Mouse (Mus musculus): ENCODE measurements around the gene Efnb3. TPM values are rescaled to one million over a fixed set of nuclear protein-coding genes. Genes with fewer than 3 reads are reported as not detected.

The Efnb3 gene
- total RNA-seq (2023): 0.23 TPM

GRCm38 (mm10) chr11:69559851-69560765, at the start of gene Efnb3:
Gene Efnb3 (minus strand): TSS chr11:69560205.

DNA sequence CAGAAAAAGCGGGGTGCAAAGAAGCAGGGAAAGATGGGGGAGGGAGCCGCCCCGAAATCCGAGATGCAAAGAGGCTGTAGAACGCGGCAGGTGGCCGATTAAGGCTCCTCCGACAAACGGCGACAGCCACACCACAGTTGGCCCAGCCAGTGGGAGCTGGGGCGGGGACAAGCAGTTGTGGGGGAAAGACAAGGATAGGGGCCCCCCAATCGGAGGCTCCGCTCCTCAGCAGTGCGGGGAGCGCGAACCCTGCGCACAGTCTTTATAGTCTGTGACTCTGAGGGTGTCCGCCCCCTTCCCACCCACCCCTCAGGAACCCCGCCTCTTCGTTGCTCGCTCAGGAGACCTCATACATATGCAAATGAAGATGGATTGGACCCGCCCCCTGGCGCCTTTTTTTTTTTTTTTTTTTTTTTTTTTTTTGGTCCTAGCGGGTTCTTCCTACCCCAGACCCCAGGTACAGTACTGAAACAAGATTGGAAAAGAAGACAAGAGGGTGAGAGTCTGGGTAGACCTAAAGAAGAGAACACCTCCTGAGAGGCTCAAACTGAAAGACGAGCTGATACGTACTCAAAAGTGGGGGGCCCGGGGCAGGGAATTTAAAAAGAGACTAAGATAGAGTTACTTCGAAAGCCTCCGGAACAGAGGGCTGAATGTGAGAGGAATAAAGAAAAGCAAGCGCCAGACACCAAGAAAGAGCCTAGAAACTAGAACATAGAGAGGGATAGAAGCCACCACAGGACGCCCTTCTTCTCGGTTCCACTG, 45.9 kb upstream of the Efnb3 start, which contains the start of gene Atp1b2:
Gene Atp1b2 (minus strand): TSS at position 217 of the 765 bp plus-strand sequence.

DNA sequence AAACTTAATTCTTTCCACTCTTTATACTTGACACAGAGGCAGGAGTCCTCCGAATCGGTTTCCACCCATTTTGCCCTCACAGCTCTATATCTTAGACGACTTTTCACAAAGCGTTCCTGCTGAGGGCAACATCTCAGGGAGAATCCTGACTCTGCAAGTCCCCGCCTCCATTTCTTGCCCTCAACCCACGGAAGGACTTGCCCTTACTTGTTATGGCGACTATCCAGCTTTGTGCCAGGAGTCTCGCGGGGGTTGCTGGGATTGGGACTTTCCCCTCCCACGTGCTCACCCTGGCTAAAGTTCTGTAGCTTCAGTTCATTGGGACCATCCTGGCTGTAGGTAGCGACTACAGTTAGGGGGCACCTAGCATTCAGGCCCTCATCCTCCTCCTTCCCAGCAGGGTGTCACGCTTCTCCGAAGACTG, 20.1 kb upstream of the Efnb3 start, which contains the start of the genes Wrap53 and Trp53:
Gene Wrap53 (minus strand): TSS at position 165 of the 424 bp plus-strand sequence.
Gene Trp53 (plus strand): TSS at position 269 of the 424 bp plus-strand sequence.

DNA sequence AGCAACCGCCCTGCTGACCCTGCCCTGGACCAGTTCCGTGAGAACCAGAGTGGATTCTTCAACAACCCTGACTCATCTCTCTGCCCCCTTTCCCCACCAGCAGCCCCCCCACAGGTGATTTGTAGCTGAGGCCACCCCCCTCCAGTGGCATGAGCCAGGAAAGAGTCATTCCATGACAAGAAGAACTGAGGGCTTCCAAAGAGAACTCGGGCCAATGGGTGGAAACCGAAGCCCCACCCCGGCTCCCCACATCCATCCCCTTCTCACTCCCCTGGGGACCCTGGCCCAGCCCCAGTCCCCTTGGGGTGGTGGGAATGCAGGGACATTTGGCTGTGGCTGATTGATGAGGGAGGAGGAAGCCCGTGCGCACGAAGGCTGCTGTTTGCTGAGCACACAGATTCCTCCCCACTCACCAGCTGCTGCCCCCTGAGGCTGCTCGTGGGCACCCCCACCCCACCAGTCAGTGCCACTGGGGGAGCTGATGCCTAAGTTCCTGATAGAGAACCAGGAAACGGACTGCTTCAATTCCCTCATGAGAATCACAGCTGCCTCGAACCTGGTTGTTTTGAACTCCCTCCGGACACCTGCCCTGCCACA, 10.8 kb downstream of the Efnb3 start, which contains the start of gene Dnah2:
Gene Dnah2 (minus strand): TSS at position 51 of the 597 bp plus-strand sequence.

Other genes starting within 250 kb of the Efnb3 start
- gene Cntrob, start 236.4 kb downstream of the Efnb3 start, total RNA-seq (2023): 15.5 TPM
- gene Trappc1, start 236.2 kb downstream of the Efnb3 start, total RNA-seq (2023): 17.9 TPM
- 1.8 TPM for gene Kcnab3, start 233.9 kb downstream of the Efnb3 start, total RNA-seq (2023)
- gene Rnf227, start 219.7 kb downstream of the Efnb3 start, total RNA-seq (2023): 0.85 TPM
- 737 TPM for gene Chd3, start 190.8 kb downstream of the Efnb3 start, total RNA-seq (2023)
- 29.4 TPM for gene Naa38, start 164.7 kb downstream of the Efnb3 start, total RNA-seq (2023)
- 32.5 TPM for gene Cyb5d1, start 164.6 kb downstream of the Efnb3 start, total RNA-seq (2023)
- gene Tmem88, start 162.0 kb downstream of the Efnb3 start, total RNA-seq (2023): 7.9 TPM
- 254 TPM for gene Kdm6b, start 146.5 kb downstream of the Efnb3 start, total RNA-seq (2023)
- gene Dnah2, start 11.1 kb downstream of the Efnb3 start, total RNA-seq (2023): 0.59 TPM
- gene Wrap53, start 20.1 kb upstream of the Efnb3 start, total RNA-seq (2023): 7.5 TPM
- 112 TPM for gene Trp53, start 20.2 kb upstream of the Efnb3 start, total RNA-seq (2023)
- 0.91 TPM for gene Atp1b2, start 45.7 kb upstream of the Efnb3 start, total RNA-seq (2023)
- gene Shbg, start 57.7 kb upstream of the Efnb3 start, total RNA-seq (2023): not detected
- not detected for gene Sat2, start 61.8 kb upstream of the Efnb3 start, total RNA-seq (2023)
- 64.1 TPM for gene Fxr2, start 72.8 kb upstream of the Efnb3 start, total RNA-seq (2023)
- 0.70 TPM for gene Sox15, start 95.1 kb upstream of the Efnb3 start, total RNA-seq (2023)
- 70.5 TPM for gene Mpdu1, start 102.4 kb upstream of the Efnb3 start, total RNA-seq (2023)
- gene Cd68, start 105.9 kb upstream of the Efnb3 start, total RNA-seq (2023): 9.1 TPM
- gene Eif4a1, start 112.2 kb upstream of the Efnb3 start, total RNA-seq (2023): 715 TPM
- 110 TPM for gene Senp3, start 121.9 kb upstream of the Efnb3 start, total RNA-seq (2023)
- not detected for gene Tnfsf13, start 125.6 kb upstream of the Efnb3 start, total RNA-seq (2023)
- 0.76 TPM for gene Tnfsf12, start 135.6 kb upstream of the Efnb3 start, total RNA-seq (2023)
- gene Tnfsfm13, start 135.9 kb upstream of the Efnb3 start, total RNA-seq (2023): not detected
- gene Polr2a, start 198.4 kb upstream of the Efnb3 start, total RNA-seq (2023): 169 TPM
- gene Slc35g3, start 201.8 kb upstream of the Efnb3 start, total RNA-seq (2023): not detected
- 52.5 TPM for gene Zbtb4, start 205.7 kb upstream of the Efnb3 start, total RNA-seq (2023)
- gene Chrnb1, start 235.7 kb upstream of the Efnb3 start, total RNA-seq (2023): 1.9 TPM
- not detected for gene Fgf11, start 241.7 kb upstream of the Efnb3 start, total RNA-seq (2023)
- gene Tmem102, start 245.4 kb upstream of the Efnb3 start, total RNA-seq (2023): not detected